8 mouse cellular contexts compared by ENCODE assay signal in the genomic region with DNA sequence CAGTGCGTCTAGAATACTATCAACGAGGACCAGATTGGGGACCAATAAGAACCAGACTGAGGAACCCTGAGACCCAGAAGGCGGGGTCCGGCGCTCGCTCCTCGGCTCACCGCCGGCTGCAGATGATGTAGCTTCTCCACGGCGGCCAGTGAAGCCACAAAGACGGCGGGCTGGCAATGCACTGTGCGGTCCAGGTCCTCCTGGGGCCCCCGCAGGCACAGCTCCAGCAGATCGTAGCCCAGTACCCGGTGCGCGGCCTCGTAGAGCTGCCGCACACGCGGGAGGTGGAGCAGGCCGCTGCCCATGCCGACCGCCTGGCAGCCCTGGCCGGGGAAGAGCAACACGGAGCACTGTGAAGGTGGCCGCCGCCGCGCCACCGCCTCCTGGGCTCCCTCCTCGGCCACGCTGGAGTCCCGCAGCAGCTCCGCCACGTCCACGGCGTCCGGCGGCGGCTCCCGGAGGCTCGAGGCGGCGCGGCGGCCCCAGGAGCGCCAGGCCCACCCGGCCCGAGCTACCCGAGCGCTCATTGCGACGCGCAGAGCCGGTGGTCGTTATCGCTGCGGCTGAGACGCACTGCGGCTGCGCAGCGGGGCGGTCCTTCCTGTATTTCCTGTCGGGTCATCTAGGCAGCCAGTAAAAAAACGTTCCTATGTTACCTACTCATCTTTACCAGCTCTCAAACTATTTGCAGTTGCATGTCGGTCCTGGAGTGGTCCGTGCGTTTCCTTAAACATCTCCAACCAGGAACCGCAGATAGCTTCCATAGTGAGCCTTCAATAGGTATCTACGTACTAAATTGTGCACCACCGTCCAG. TPM values are rescaled to one million over a fixed set of nuclear protein-coding genes. Genes with fewer than 3 reads are reported as not detected.
DNase-seq lines count a peak whose midpoint lies in the region; ATAC-seq and TF ChIP-seq lines count a peak whose summit lies in the region.

No protein-coding gene starts in this region.

- peak; percentile 92 for DNase-seq in MEL (ENCODE audit: low read depth, low spot score)
- DNase-seq in cerebellum, adult 2 months = peak; percentile 87 to 90
- DNase-seq in forebrain, postnatal 0 days = peak; percentile 95
- peak; percentile 91 for DNase-seq in heart, postnatal 4 days
- DNase-seq in layer of hippocampus, adult 2 months (ENCODE audit: low spot score in 2 of 2) = peak; percentile 85
- DNase-seq in lung, adult 2 months = peak; percentile 84
- peak; percentile 90 for DNase-seq in testis, postnatal 10 days (ENCODE audit: low spot score)

- H3K27me3 ChIP-seq in MEL (ENCODE audit: control insufficient read depth in 1 of 2, insufficient read depth in 2 of 2, low read length in 2 of 2) = no peaks in the 10 kb centered on the region
- no peaks in the 10 kb centered on the region for H3K27me3 ChIP-seq in cerebellum, adult 2 months (ENCODE audit: control insufficient read depth, insufficient read depth, low read length)
- H3K27me3 ChIP-seq in forebrain, postnatal 0 days (ENCODE audit: insufficient read depth, low read length) = no peaks in the 10 kb centered on the region
- H3K27me3 ChIP-seq in neural tube, embryonic 15.5 days (replicated peaks) = no peaks in the 10 kb centered on the region; the same call in 1 of the 2 replicates

- TF ChIP-seq POLR2A in MEL (IDR thresholded peaks at IDR 0.05; ENCODE audit: control insufficient read depth in 1 of 2, insufficient read depth in 1 of 2, low read depth in 1 of 2, low read length in 2 of 2, poor library complexity in 1 of 2) = peak; percentile 90 to 94
- TF ChIP-seq POLR2A in cerebellum, adult 2 months (IDR thresholded peaks at IDR 0.05; ENCODE audit: borderline replicate concordance, insufficient read depth, low read length) = peak; percentile 94
- TF ChIP-seq POLR2A in lung, adult 2 months (IDR thresholded peaks at IDR 0.05; ENCODE audit: borderline replicate concordance, extremely low read depth, low read depth, low read length) = peak; percentile 92

- peak overlapping the region; percentile 65 to 91 for H3K4me3 ChIP-seq in MEL (ENCODE audit: control insufficient read depth in 1 of 2, insufficient read depth in 1 of 2, low read depth in 2 of 2, low read length in 2 of 2)
- peak overlapping the region; percentile 73 for H3K4me3 ChIP-seq in cerebellum, adult 2 months (replicated peaks; ENCODE audit: insufficient read depth, low read depth, low read length)
- H3K4me3 ChIP-seq in forebrain, postnatal 0 days (ENCODE audit: low read depth, low read length) = peak overlapping the region; percentile 86
- H3K4me3 ChIP-seq in layer of hippocampus, adult 2 months = peak overlapping the region; percentile 80
- H3K4me3 ChIP-seq in lung, adult 2 months (replicated peaks; ENCODE audit: extremely low read depth, low read depth, low read length) = peak overlapping the region; percentile 84
- H3K4me3 ChIP-seq in neural tube, embryonic 15.5 days (replicated peaks) = peak overlapping the region; percentile 86

- no peak for TF ChIP-seq CTCF in MEL (IDR thresholded peaks at IDR 0.05 in 2 of 3, conservative IDR thresholded peaks at IDR 0.05 in 1 of 3; ENCODE audit: control insufficient read depth in 1 of 3, insufficient read depth in 1 of 3, low read depth in 2 of 3, low read length in 3 of 3, poor library complexity in 1 of 3, severe bottlenecking in 1 of 3)
- no peak for TF ChIP-seq CTCF in cerebellum, adult 2 months (IDR thresholded peaks at IDR 0.05; ENCODE audit: borderline replicate concordance, insufficient read depth, low read depth, low read length)
- TF ChIP-seq CTCF in forebrain, postnatal 0 days (IDR thresholded peaks at IDR 0.05; ENCODE audit: low read depth) = no peak
- 0 out of 2 replicates have a peak, but pooled peaks have one; percentile 3 for TF ChIP-seq CTCF in layer of hippocampus, adult 2 months (conservative IDR thresholded peaks at IDR 0.05)
- no peak for TF ChIP-seq CTCF in lung, adult 2 months (IDR thresholded peaks at IDR 0.05; ENCODE audit: insufficient read depth, low read length)

- H3K9ac ChIP-seq in MEL (ENCODE audit: control insufficient read depth, low read depth, low read length, poor library complexity, severe bottlenecking) = peak overlapping the region; percentile 98
- peak overlapping the region; percentile 91 for H3K9ac ChIP-seq in forebrain, postnatal 0 days
- H3K9ac ChIP-seq in neural tube, embryonic 15.5 days (replicated peaks) = peak overlapping the region; percentile 98

- under 1% methylated on average over 74 of the region's 74 CpGs for WGBS in cerebellum, adult 2 months
- WGBS in forebrain, postnatal 0 days = under 1% methylated on average over 71 of the region's 74 CpGs
- WGBS in lung, adult 2 months = under 1% methylated on average over 74 of the region's 74 CpGs
- WGBS in neural tube, embryonic 15.5 days = under 1% methylated on average over 74 of the region's 74 CpGs

- peak overlapping the region; percentile 84 for H3K27ac ChIP-seq in MEL (ENCODE audit: control insufficient read depth, low read depth, low read length)
- peak overlapping the region; percentile 88 for H3K27ac ChIP-seq in cerebellum, adult 2 months (ENCODE audit: insufficient read depth, low read length)
- H3K27ac ChIP-seq in forebrain, postnatal 0 days (ENCODE audit: low read depth, low read length) = peak overlapping the region; percentile 95
- H3K27ac ChIP-seq in layer of hippocampus, adult 2 months = peak overlapping the region; percentile 89
- peak overlapping the region; percentile 96 for H3K27ac ChIP-seq in neural tube, embryonic 15.5 days (replicated peaks)

- peak; percentile 96 for ATAC-seq in forebrain, postnatal 0 days
- peak; percentile 90 for ATAC-seq in neural tube, embryonic 15.5 days (ENCODE audit: low FRiP score)

- no peak for TF ChIP-seq RAD21 in MEL (IDR thresholded peaks at IDR 0.05; ENCODE audit: low read depth, low read length)

- H3K36me3 ChIP-seq in MEL (ENCODE audit: control insufficient read depth in 1 of 2, insufficient read depth in 2 of 2, low read length in 2 of 2) = no peaks in the 10 kb centered on the region
- peaks cover 17% of the 10 kb centered on the region for H3K36me3 ChIP-seq in forebrain, postnatal 0 days (ENCODE audit: insufficient read depth)
- peaks cover 15% of the 10 kb centered on the region for H3K36me3 ChIP-seq in neural tube, embryonic 15.5 days

- peaks cover 0 to 2% of the 10 kb centered on the region in 2 experiments; a peak in 1 of 4 replicates for H3K4me1 ChIP-seq in MEL (ENCODE audit: control insufficient read depth in 1 of 2, insufficient read depth in 2 of 2, low read length in 2 of 2)
- peaks cover 3% of the 10 kb centered on the region for H3K4me1 ChIP-seq in cerebellum, adult 2 months (ENCODE audit: control insufficient read depth, insufficient read depth, low read length)
- peaks cover 6% of the 10 kb centered on the region; the same call in 1 of the 2 replicates for H3K4me1 ChIP-seq in forebrain, postnatal 0 days (ENCODE audit: insufficient read depth)
- peaks cover 6% of the 10 kb centered on the region for H3K4me1 ChIP-seq in lung, adult 2 months (ENCODE audit: control insufficient read depth, insufficient read depth, low read length)
- H3K4me1 ChIP-seq in neural tube, embryonic 15.5 days = peaks cover 26% of the 10 kb centered on the region

- no peaks in the 10 kb centered on the region for H3K9me3 ChIP-seq in MEL (replicated peaks; ENCODE audit: insufficient read depth, low read length)
- H3K9me3 ChIP-seq in forebrain, postnatal 0 days (ENCODE audit: low read length) = no peaks in the 10 kb centered on the region
- no peaks in the 10 kb centered on the region for H3K9me3 ChIP-seq in neural tube, embryonic 15.5 days (replicated peaks)

- TF ChIP-seq EP300 in MEL (IDR thresholded peaks at IDR 0.05; ENCODE audit: low read depth in 1 of 2, low read length in 2 of 2) = peak in 1 of 2 experiments; percentile 15; a peak in 1 of 4 replicates

- H3K79me2 ChIP-seq in MEL (ENCODE audit: control insufficient read depth, insufficient read depth, low read length, poor library complexity) = peaks cover 6% of the 10 kb centered on the region

- H3K4me2 ChIP-seq in forebrain, postnatal 0 days (ENCODE audit: low read depth) = peak overlapping the region; percentile 78
- H3K4me2 ChIP-seq in neural tube, embryonic 15.5 days = peak overlapping the region; percentile 65

RNA-seq across cellular contexts. Expression of gene Tspo, which starts 8.0 kb away (rescaled TPM):
- total RNA-seq in MEL (2012; rRNA removed) = 61.3 and 80.0 TPM in 2 replicates
- polyA plus RNA-seq in MEL (2012; ENCODE audit: insufficient read depth in 1 of 2, insufficient read length in 2 of 2, low read depth in 1 of 2, low replicate concordance in 2 of 2, missing spikeins in 1 of 2) = 10 to 100 TPM in 1 of 2 experiments, not detected in 1; 66.5 TPM
- 12.2 and 13.7 TPM in 2 replicates for polyA plus RNA-seq in cerebellum, adult 2 months (2012; rRNA removed)
- 5.7 and 13.6 TPM in 2 replicates for total RNA-seq in forebrain, postnatal 0 days (2014; rRNA removed)
- 15.3 and 18.0 TPM in 2 replicates for polyA plus RNA-seq in forebrain, postnatal 0 days (2015; fragmentation: Nextera tagmentation; extraction: Ambion mirVana)
- 10 to 100 TPM; 78.3 to 85.3 TPM for total RNA-seq in heart, postnatal 4 days (2021)
- 1 to 10 TPM; 5.4 to 6.1 TPM for total RNA-seq in layer of hippocampus, adult 2 months (2021)
- 396 and 550 TPM in 2 replicates for polyA plus RNA-seq in lung, adult 2 months (2012; rRNA removed)
- polyA plus RNA-seq in neural tube, embryonic 15.5 days (2015; fragmentation: Nextera tagmentation; extraction: Ambion mirVana) = 9.6 and 30.0 TPM in 2 replicates

RNA-seq across cellular contexts. Expression of gene Mcat, which starts 8.2 kb away (rescaled TPM):
- total RNA-seq in MEL (2012; rRNA removed) = 32.6 and 35.9 TPM in 2 replicates
- 10 to 100 TPM in 1 of 2 experiments, not detected in 1; 28.8 TPM for polyA plus RNA-seq in MEL (2012; ENCODE audit: insufficient read depth in 1 of 2, insufficient read length in 2 of 2, low read depth in 1 of 2, low replicate concordance in 2 of 2, missing spikeins in 1 of 2)
- polyA plus RNA-seq in cerebellum, adult 2 months (2012; rRNA removed) = 22.9 and 25.0 TPM in 2 replicates
- total RNA-seq in forebrain, postnatal 0 days (2014; rRNA removed) = 50.3 and 53.8 TPM in 2 replicates
- 40.9 and 46.3 TPM in 2 replicates for polyA plus RNA-seq in forebrain, postnatal 0 days (2015; fragmentation: Nextera tagmentation; extraction: Ambion mirVana)
- total RNA-seq in heart, postnatal 4 days (2021) = 10 to 100 TPM; 33.0 to 34.4 TPM
- total RNA-seq in layer of hippocampus, adult 2 months (2021) = 10 to 100 TPM; 24.2 to 28.7 TPM
- 17.4 and 17.9 TPM in 2 replicates for polyA plus RNA-seq in lung, adult 2 months (2012; rRNA removed)
- polyA plus RNA-seq in neural tube, embryonic 15.5 days (2015; fragmentation: Nextera tagmentation; extraction: Ambion mirVana) = 31.4 and 36.6 TPM in 2 replicates

RNA-seq across cellular contexts. Expression of gene Bik, which starts 28.7 kb away (rescaled TPM):
- 5.1 and 7.6 TPM in 2 replicates for total RNA-seq in MEL (2012; rRNA removed)
- polyA plus RNA-seq in MEL (2012; ENCODE audit: insufficient read depth in 1 of 2, insufficient read length in 2 of 2, low read depth in 1 of 2, low replicate concordance in 2 of 2, missing spikeins in 1 of 2) = 10 to 100 TPM in 1 of 2 experiments, not detected in 1; 10.2 TPM
- 0.31 and 0.84 TPM in 2 replicates for polyA plus RNA-seq in cerebellum, adult 2 months (2012; rRNA removed)
- not detected in 2 replicates for total RNA-seq in forebrain, postnatal 0 days (2014; rRNA removed)
- 0.33 and 0.84 TPM in 2 replicates for polyA plus RNA-seq in forebrain, postnatal 0 days (2015; fragmentation: Nextera tagmentation; extraction: Ambion mirVana)
- 10 to 100 TPM; 22.8 to 28.0 TPM for total RNA-seq in heart, postnatal 4 days (2021)
- not detected for total RNA-seq in layer of hippocampus, adult 2 months (2021)
- polyA plus RNA-seq in lung, adult 2 months (2012; rRNA removed) = 21.8 and 25.1 TPM in 2 replicates
- 0.75 and 1.2 TPM in 2 replicates for polyA plus RNA-seq in neural tube, embryonic 15.5 days (2015; fragmentation: Nextera tagmentation; extraction: Ambion mirVana)

RNA-seq across cellular contexts. Expression of gene Ttll12, which starts 39.6 kb away (rescaled TPM):
- total RNA-seq in MEL (2012; rRNA removed) = 41.9 and 43.9 TPM in 2 replicates
- 10 to 100 TPM in 1 of 2 experiments, not detected in 1; 76.5 TPM for polyA plus RNA-seq in MEL (2012; ENCODE audit: insufficient read depth in 1 of 2, insufficient read length in 2 of 2, low read depth in 1 of 2, low replicate concordance in 2 of 2, missing spikeins in 1 of 2)
- 15.7 and 16.1 TPM in 2 replicates for polyA plus RNA-seq in cerebellum, adult 2 months (2012; rRNA removed)
- 42.9 and 43.3 TPM in 2 replicates for total RNA-seq in forebrain, postnatal 0 days (2014; rRNA removed)
- polyA plus RNA-seq in forebrain, postnatal 0 days (2015; fragmentation: Nextera tagmentation; extraction: Ambion mirVana) = 34.8 and 38.7 TPM in 2 replicates
- total RNA-seq in heart, postnatal 4 days (2021) = 1 to 10 TPM; 9.3 TPM
- total RNA-seq in layer of hippocampus, adult 2 months (2021) = 10 to 100 TPM; 10.3 to 11.2 TPM
- polyA plus RNA-seq in lung, adult 2 months (2012; rRNA removed) = 19.2 and 21.6 TPM in 2 replicates
- 37.3 and 42.0 TPM in 2 replicates for polyA plus RNA-seq in neural tube, embryonic 15.5 days (2015; fragmentation: Nextera tagmentation; extraction: Ambion mirVana)

RNA-seq across cellular contexts. Expression of gene Ttll1, which starts 44.7 kb away (rescaled TPM):
- 3.4 and 4.4 TPM in 2 replicates for total RNA-seq in MEL (2012; rRNA removed)
- polyA plus RNA-seq in MEL (2012; ENCODE audit: insufficient read depth in 1 of 2, insufficient read length in 2 of 2, low read depth in 1 of 2, low replicate concordance in 2 of 2, missing spikeins in 1 of 2) = 10 to 100 TPM in 1 of 2 experiments, not detected in 1; 14.1 TPM
- polyA plus RNA-seq in cerebellum, adult 2 months (2012; rRNA removed) = 33.9 and 36.8 TPM in 2 replicates
- total RNA-seq in forebrain, postnatal 0 days (2014; rRNA removed) = 39.5 and 47.4 TPM in 2 replicates
- 76.2 and 115 TPM in 2 replicates for polyA plus RNA-seq in forebrain, postnatal 0 days (2015; fragmentation: Nextera tagmentation; extraction: Ambion mirVana)
- 10 to 100 TPM; 20.7 to 24.3 TPM for total RNA-seq in heart, postnatal 4 days (2021)
- 10 to 100 TPM; 34.5 to 36.6 TPM for total RNA-seq in layer of hippocampus, adult 2 months (2021)
- 9.0 and 12.6 TPM in 2 replicates for polyA plus RNA-seq in lung, adult 2 months (2012; rRNA removed)
- 95.7 and 112 TPM in 2 replicates for polyA plus RNA-seq in neural tube, embryonic 15.5 days (2015; fragmentation: Nextera tagmentation; extraction: Ambion mirVana)

Comparison
In these comparisons a context has a peak if more than half of its experiments do, and no peak if none do; other contexts are left out.
1. Peak in every context shown above with its lines: DNase-seq, ATAC-seq, H3K4me3 ChIP-seq and H3K27ac ChIP-seq.